Mouse (Mus musculus) spleen, adult 2 months (tissue): ENCODE measurements at regions not wholly inside any gene's neighbourhood (a gene's known extent, or its start where the extent isn't known, plus 50 kb on each side); places are given as distances from the start of the nearest gene placed in this dataset.

Experiments used
- DNase-seq, 2 experiments: peaks; one replicate each; pipeline versions ENCODE4 v3.0.0 to v3.0.0-alpha.2; 2012 to 2021; ENCODE audit warnings: low spot score in 2 of 2, low read depth in 1 of 2
- H3K27ac ChIP-seq: fragments of 200-500 bp; 2 replicates; pipeline ENCODE4 v1.5.1; 2012; ENCODE audit warnings: low read length, inconsistent platforms; ENCODE audit not compliant: insufficient read depth
- H3K27me3 ChIP-seq: fragments of 200-500 bp; 2 replicates; pipeline ENCODE4 v1.6.1; 2012; ENCODE audit warnings: mild to moderate bottlenecking, moderate library complexity, low read length, inconsistent platforms; ENCODE audit not compliant: control insufficient read depth, insufficient read depth
- H3K36me3 ChIP-seq: fragments of 200-500 bp; 2 replicates; pipeline ENCODE4 v1.6.1; 2012; ENCODE audit warnings: mild to moderate bottlenecking, low read length, inconsistent platforms; ENCODE audit not compliant: control insufficient read depth, insufficient read depth
- H3K4me1 ChIP-seq: fragments of 200-500 bp; 2 replicates; pipeline ENCODE4 v1.6.1; 2011; ENCODE audit warnings: inconsistent platforms; ENCODE audit not compliant: control insufficient read depth, insufficient read depth, insufficient read length
- H3K4me3 ChIP-seq: fragments of 200-500 bp; 2 replicates; pipeline ENCODE4 v1.5.1; 2011; ENCODE audit warnings: mild to moderate bottlenecking, inconsistent platforms; ENCODE audit not compliant: insufficient read depth, insufficient read length; ENCODE audit errors: extremely low read depth
- CTCF ChIP-seq: fragments of 200-500 bp; IDR thresholded peaks from 2 replicates; pipeline ENCODE4 v1.5.1; 2011; ENCODE audit warnings: mild to moderate bottlenecking, inconsistent platforms; ENCODE audit not compliant: insufficient read depth, insufficient read length, insufficient replicate concordance; ENCODE audit errors: extremely low read depth
- POLR2A ChIP-seq: fragments of 200-500 bp; IDR thresholded peaks from 2 replicates; pipeline ENCODE4 v1.6.1; 2011; ENCODE audit warnings: low read depth, low read length, inconsistent platforms
- WGBS: fragments of 180-500 bp; shearing (Covaris S2); methylation state at CpG from one replicate; pipeline ENCODE4 v1.1.7; 2018; 5-methylcytosine and 5-hydroxymethylcytosine counted together

DNA sequence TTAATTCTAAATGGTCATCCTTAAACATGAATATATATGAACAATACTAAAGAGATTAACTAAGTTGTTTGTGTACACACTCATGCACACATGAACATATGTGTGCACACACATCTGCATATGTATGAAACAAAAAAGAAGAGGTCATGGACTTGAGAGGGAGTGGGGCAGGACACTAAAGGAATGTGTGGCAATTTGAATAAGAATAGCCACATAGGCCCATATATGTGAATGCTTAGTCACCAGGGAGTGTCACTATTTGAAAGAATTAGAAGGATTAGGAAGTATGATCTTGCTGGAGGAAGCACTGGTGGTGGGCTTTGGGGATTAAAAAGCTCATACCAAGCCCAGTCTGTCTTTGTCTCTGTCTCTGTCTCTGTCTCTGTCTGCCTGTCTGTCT is 275.5 kb upstream of the Hsf2 start:
- DNase-seq, result no peak
- Histone ChIP-seq H3K4me3 (no peak overlapping the region), H3K27me3 (no peaks in the 10 kb centered on the region), H3K36me3 (no peaks in the 10 kb centered on the region), H3K4me1 (no peaks in the 10 kb centered on the region), H3K27ac (no peak overlapping the region)
- TF ChIP-seq CTCF, result no peak
- TF ChIP-seq POLR2A, result no peak

DNA sequence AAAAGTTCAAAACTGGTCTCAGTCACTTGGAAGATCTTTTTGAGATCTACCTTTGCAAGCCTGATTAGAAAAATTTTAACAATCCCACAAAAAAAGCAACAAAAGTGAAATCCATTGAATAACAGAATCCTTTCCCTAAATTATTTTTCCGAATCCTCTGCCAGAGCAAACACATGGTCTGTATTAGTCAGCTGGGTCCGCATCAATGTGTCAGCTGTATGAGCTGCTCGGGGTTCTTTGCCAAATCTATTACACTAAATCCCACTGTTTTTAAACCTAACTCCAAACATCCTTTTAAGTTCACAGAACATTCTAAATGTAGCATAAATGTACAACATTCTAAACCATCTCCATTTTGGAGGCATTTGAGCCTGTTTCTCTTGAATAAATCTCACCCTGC is 255.1 kb upstream of the Hsf2 start:
- no peaks in the 10 kb centered on the region for H3K36me3 ChIP-seq
- no peak overlapping the region for H3K4me3 ChIP-seq
- no peaks in the 10 kb centered on the region for H3K4me1 ChIP-seq
- WGBS, result 81% methylated on average over 3 of the region's 3 CpGs
- no peaks in the 10 kb centered on the region for H3K27me3 ChIP-seq
- H3K27ac ChIP-seq, result no peak overlapping the region
- TF ChIP-seq POLR2A, result no peak
- TF ChIP-seq CTCF, result no peak
- no peak for DNase-seq

DNA sequence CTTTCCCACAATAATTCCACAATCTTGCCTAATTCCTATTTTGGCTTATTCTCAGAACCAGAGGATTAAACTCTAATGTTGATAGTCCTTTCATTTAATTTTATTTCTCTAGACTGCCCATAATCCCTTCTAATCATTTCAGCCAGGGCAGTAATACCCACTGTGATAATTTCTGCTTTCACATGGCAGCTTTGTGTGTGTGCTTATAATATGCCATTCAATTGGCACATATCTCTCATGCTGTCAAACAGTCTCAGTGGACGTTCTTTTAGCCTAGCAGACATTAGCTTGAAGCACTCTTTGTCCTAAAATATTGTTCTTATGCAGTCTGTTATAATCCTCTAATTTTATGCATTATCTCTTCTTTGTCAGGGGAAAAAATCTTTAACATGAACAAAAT is 205.0 kb upstream of the Hsf2 start:
- Histone ChIP-seq H3K4me1 (no peaks in the 10 kb centered on the region), H3K4me3 (no peak overlapping the region), H3K27me3 (no peaks in the 10 kb centered on the region), H3K27ac (no peak overlapping the region), H3K36me3 (no peaks in the 10 kb centered on the region)
- no peak for TF ChIP-seq CTCF
- no peak for TF ChIP-seq POLR2A
- no peak for DNase-seq
- 68% methylated on average over 1 of the region's 1 CpGs for WGBS

DNA sequence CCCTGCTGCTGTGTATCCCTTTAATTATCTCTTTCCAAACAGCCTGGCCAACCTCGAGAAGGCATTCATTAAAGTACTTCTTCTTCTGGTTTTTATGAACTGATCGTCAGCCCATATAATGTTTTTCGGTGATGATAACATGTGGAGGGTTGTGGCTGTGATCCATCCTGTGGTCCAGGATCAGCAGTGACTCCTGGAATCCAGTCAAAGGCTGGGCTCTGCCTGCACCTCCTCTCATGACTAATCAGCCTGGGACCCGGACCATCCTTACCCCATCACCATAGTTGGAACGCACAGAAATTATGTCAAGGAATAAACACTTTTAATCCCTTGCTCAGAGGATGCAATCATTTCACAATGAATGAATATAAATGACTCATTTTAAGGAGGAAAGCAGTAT is 203.3 kb upstream of the Hsf2 start:
- Histone ChIP-seq H3K27me3 (no peaks in the 10 kb centered on the region), H3K36me3 (no peaks in the 10 kb centered on the region), H3K4me1 (no peaks in the 10 kb centered on the region), H3K27ac (no peak overlapping the region), H3K4me3 (no peak overlapping the region)
- 80% methylated on average over 5 of the region's 5 CpGs for WGBS
- TF ChIP-seq CTCF (no peak), POLR2A (no peak)
- no peak for DNase-seq

DNA sequence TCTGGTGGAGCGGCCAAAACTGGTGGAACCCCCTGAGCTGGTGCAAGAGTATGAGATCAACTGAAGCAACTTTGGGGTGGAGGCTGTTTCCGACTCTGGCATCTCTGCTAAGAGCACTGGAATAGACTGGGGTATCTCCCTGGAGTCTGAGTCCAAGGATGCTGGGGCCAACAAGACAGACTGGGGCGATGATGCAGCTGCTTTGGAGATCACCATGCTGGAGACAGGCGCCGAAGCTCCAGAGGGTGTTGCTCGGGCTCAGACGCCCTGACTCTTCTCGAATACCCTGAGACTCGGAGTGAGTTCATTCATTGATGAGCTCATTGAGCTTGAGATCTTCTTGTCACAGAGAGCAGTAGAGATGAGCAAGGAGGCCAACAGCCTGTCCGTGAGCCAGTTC is 194.6 kb upstream of the Hsf2 start:
- no peak for DNase-seq
- H3K4me3 ChIP-seq, result no peak overlapping the region
- 90% methylated on average over 10 of the region's 10 CpGs for WGBS
- no peak overlapping the region for H3K27ac ChIP-seq
- no peaks in the 10 kb centered on the region for H3K36me3 ChIP-seq
- no peaks in the 10 kb centered on the region for H3K27me3 ChIP-seq
- TF ChIP-seq CTCF (no peak), POLR2A (no peak)
- H3K4me1 ChIP-seq, result no peaks in the 10 kb centered on the region

DNA sequence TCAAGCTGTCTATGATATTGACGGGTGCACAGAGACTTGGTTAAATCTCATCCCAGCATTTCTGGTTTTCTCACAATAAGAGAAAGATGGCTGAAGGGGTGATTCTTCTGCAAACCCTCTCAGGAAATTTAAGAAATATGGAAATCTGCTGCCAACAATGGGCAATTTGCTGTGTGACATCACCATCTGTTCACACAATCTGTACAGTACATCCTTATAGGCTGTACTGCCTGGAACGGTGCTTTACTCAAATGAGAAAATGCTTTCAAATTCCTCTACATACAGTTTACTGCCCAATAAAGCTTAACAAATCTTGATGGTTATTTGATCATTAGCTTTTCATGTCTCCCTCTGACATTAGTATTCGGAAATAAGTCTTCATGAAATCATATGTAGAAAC is 172.4 kb upstream of the Hsf2 start:
- no peak for TF ChIP-seq POLR2A
- no peak for TF ChIP-seq CTCF
- no peak overlapping the region for H3K27ac ChIP-seq
- H3K36me3 ChIP-seq, result no peaks in the 10 kb centered on the region
- DNase-seq, result no peak
- H3K4me3 ChIP-seq, result no peak overlapping the region
- 83% methylated on average over 3 of the region's 3 CpGs for WGBS
- no peaks in the 10 kb centered on the region for H3K4me1 ChIP-seq
- no peaks in the 10 kb centered on the region for H3K27me3 ChIP-seq

DNA sequence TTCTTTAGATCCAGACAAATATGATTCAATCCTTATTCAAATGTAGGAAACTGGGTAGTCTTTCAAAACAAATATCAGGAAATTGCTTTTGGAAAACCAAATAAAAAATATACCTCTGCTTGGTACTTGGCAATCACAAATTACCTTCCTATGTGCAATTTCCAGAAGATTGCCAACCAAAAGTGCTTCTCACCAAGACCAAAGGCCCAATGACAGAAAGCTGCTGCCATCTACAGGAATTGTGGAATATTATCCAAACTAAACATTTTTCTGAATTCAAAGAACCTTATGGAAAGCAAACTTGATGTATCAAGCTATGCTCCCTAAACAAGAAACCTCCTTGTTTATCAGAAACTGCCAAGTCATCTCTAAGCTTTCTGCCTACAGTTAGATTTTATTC is 169.1 kb upstream of the Hsf2 start:
- Histone ChIP-seq H3K4me1 (no peaks in the 10 kb centered on the region), H3K36me3 (no peaks in the 10 kb centered on the region), H3K4me3 (no peak overlapping the region), H3K27me3 (no peaks in the 10 kb centered on the region), H3K27ac (no peak overlapping the region)
- TF ChIP-seq POLR2A (no peak), CTCF (no peak)
- DNase-seq, result no peak

DNA sequence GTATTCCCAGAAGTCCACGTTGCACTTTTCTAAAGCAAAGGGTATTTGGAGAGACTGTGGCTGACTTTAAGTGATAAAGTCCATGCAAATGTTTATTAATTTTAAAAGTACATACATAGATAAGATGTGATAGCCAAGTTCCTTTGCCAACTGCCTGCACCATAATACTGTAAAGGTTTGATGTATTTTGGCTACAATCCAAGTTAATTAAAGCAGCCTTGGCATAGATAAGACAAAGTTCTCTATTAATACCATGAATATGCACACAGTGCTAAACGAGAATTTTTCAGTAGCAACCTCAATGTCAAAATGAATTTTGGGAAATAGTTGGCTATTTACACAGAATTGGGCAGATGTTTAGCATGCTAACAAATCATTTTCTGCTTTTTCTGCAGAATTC is 167.0 kb upstream of the Hsf2 start:
- Histone ChIP-seq H3K36me3 (no peaks in the 10 kb centered on the region), H3K27me3 (no peaks in the 10 kb centered on the region), H3K27ac (no peak overlapping the region), H3K4me1 (no peaks in the 10 kb centered on the region), H3K4me3 (no peak overlapping the region)
- 45% methylated on average over 2 of the region's 2 CpGs for WGBS
- no peak for TF ChIP-seq POLR2A
- no peak for TF ChIP-seq CTCF
- DNase-seq, result no peak
